Mouse (Mus musculus): ENCODE measurements around the gene Atp5j. TPM values are rescaled to one million over a fixed set of nuclear protein-coding genes. Genes with fewer than 3 reads are reported as not detected.
A peak's percentile ranks its signal among the peaks of the same experiment; 100 is the strongest.

Gene Atp5j
- polyA plus RNA-seq, 1 experiment from 2014 or later: 951 TPM

DNA sequence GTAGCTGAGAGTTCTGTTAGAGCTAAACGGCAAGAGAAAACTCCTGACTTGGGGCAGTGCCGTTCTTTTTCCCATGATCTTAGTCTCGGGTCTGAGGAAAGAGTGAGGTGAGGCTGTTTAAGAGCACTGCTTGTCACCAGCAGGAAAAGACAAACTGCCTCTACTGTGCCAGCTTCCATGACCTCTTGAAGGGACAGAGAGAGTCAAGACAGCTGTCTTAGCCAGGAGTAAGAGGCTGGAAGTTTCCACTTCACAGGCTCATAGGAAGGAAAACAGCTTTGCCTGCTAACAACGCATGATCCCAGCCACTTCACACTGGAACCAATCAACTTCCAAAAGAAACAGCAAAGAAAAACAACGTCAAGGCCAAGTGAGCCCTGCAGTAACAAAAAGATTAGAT, 3.7 kb downstream of the Atp5j start:
- Histone ChIP-seq H3K4me3 (ENCODE audit: low read depth, low read length) (no peak overlapping the region), H3K4me2 (replicated peaks; ENCODE audit: low read depth, low read length) (no peak overlapping the region), H3K4me1 (ENCODE audit: control insufficient read depth, insufficient read depth, low read length) (peaks cover 10% of the 10 kb centered on the region; the same call in 1 of the 2 replicates), H3K9me3 (ENCODE audit: control insufficient read depth, low read depth, low read length) (no peaks in the 10 kb centered on the region), H3K27ac (ENCODE audit: low read length) (no peak overlapping the region), H3K9ac (replicated peaks; ENCODE audit: low read depth, low read length) (no peak overlapping the region), H3K36me3 (ENCODE audit: control insufficient read depth, insufficient read depth, low read length) (peaks cover 49% of the 10 kb centered on the region), H3K27me3 (ENCODE audit: control insufficient read depth, insufficient read depth, low read length) (no peaks in the 10 kb centered on the region)
- no peak for ATAC-seq (ENCODE audit: insufficient number of reproducible peaks, insufficient read depth, low FRiP score, low read depth)
- 76% methylated on average over 5 of the region's 5 CpGs for WGBS

DNA sequence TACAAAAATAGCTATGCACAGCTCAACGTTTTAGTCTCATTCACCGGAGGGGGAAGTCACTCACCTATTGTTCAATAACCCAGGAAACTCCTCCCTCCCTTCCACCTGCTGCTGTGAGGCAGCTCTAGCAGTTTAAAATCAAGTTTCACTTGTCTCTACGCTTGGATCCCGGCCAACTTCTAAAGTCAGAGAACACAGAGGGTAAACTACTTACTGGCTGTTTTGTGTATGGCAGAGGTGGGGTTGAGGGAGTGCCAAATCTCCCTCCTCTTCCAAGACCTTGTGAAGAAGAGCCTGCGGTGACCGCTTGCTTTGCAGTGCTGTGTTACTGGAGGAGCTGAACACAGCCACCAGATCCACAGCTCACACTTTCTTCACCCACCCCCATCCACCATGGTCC, 10.4 kb downstream of the Atp5j start:
- Histone ChIP-seq H3K9ac (replicated peaks; ENCODE audit: low read depth, low read length) (no peak overlapping the region), H3K27ac (ENCODE audit: low read length) (peak overlapping the region; percentile 64; the same call in 1 of the 2 replicates), H3K9me3 (ENCODE audit: control insufficient read depth, low read depth, low read length) (no peaks in the 10 kb centered on the region), H3K27me3 (ENCODE audit: control insufficient read depth, insufficient read depth, low read length) (no peaks in the 10 kb centered on the region), H3K36me3 (ENCODE audit: control insufficient read depth, insufficient read depth, low read length) (peaks cover 44% of the 10 kb centered on the region), H3K4me3 (ENCODE audit: low read depth, low read length) (no peak overlapping the region), H3K4me1 (ENCODE audit: control insufficient read depth, insufficient read depth, low read length) (no peaks in the 10 kb centered on the region), H3K4me2 (replicated peaks; ENCODE audit: low read depth, low read length) (no peak overlapping the region)
- ATAC-seq (ENCODE audit: insufficient number of reproducible peaks, insufficient read depth, low FRiP score, low read depth): peak; percentile 86
- 68% methylated on average over 6 of the region's 6 CpGs for WGBS

DNA sequence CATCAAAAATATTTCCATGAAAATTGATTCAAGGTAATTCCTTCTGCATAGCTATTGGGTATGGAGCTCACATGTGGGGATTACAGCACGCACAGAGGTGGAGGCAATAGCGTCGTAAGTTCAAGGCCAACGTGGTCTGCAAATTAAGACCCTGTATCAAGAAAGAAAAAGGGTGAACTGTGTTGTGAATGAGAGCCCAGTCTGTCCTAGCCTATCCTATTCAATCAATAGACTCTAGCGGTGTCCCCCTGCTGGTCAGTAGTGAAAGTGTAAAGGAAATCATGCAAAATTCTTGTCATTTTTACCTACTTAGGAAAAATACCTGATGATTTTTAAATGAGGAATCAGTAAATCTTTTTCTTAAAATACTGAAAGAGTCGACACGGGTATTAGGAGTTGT, 18.0 kb downstream of the Atp5j start:
- WGBS: 37% methylated on average over 7 of the region's 7 CpGs
- Histone ChIP-seq H3K27ac (ENCODE audit: low read length) (no peak overlapping the region), H3K9ac (replicated peaks; ENCODE audit: low read depth, low read length) (no peak overlapping the region), H3K9me3 (ENCODE audit: control insufficient read depth, low read depth, low read length) (no peaks in the 10 kb centered on the region), H3K4me1 (ENCODE audit: control insufficient read depth, insufficient read depth, low read length) (no peaks in the 10 kb centered on the region), H3K27me3 (ENCODE audit: control insufficient read depth, insufficient read depth, low read length) (no peaks in the 10 kb centered on the region), H3K36me3 (ENCODE audit: control insufficient read depth, insufficient read depth, low read length) (no peaks in the 10 kb centered on the region), H3K4me3 (ENCODE audit: low read depth, low read length) (no peak overlapping the region), H3K4me2 (replicated peaks; ENCODE audit: low read depth, low read length) (no peak overlapping the region)
- ATAC-seq (ENCODE audit: insufficient number of reproducible peaks, insufficient read depth, low FRiP score, low read depth): 0 out of 2 replicates have a peak, but pooled peaks have one; percentile 49

DNA sequence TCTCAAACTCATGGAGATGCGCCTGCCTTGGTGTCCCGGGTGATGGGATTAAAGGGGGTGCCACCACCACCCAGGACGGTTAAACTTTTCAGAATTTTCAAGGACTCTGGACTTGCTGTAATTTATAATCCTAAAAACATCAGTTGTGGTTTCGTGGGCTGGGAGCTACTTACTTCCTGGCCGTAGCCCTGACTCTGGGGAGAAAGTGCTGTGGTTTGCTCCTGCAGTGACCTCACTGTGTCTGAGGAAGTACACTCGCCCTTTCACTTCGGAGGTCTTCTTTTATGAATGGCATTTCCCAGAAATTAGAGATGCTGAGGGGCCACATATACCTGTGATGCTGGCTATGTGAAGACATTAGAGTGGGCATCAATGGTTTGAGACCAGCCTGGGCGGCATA, 20.9 kb downstream of the Atp5j start:
- Histone ChIP-seq H3K9me3 (ENCODE audit: control insufficient read depth, low read depth, low read length) (no peaks in the 10 kb centered on the region), H3K4me1 (ENCODE audit: control insufficient read depth, insufficient read depth, low read length) (no peaks in the 10 kb centered on the region), H3K27me3 (ENCODE audit: control insufficient read depth, insufficient read depth, low read length) (no peaks in the 10 kb centered on the region), H3K4me2 (replicated peaks; ENCODE audit: low read depth, low read length) (no peak overlapping the region), H3K36me3 (ENCODE audit: control insufficient read depth, insufficient read depth, low read length) (no peaks in the 10 kb centered on the region), H3K27ac (ENCODE audit: low read length) (no peak overlapping the region), H3K4me3 (ENCODE audit: low read depth, low read length) (no peak overlapping the region), H3K9ac (replicated peaks; ENCODE audit: low read depth, low read length) (no peak overlapping the region)
- ATAC-seq (ENCODE audit: insufficient number of reproducible peaks, insufficient read depth, low FRiP score, low read depth): no peak
- 73% methylated on average over 8 of the region's 8 CpGs for WGBS

DNA sequence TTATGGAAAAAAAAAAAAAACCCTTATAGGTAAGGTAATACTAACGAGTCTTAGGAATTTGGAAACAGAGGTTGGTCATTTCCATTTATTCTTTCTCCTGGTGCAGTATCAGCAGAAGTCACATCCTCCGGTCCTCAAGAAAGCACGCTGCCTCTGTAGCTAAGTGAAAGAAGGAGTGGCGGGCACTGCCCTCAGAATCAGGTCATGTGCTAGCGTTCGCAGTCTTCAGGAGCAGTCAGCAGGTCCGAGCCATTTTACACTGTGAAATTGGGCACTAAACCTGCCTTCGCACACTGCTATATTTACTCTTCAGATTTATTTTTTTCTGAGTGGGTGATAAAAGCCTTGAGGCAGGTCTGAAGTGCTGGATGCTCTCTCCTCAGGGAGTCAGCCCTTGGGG, 21.6 kb downstream of the Atp5j start:
- ATAC-seq (ENCODE audit: insufficient number of reproducible peaks, insufficient read depth, low FRiP score, low read depth): no peak
- Histone ChIP-seq H3K4me2 (replicated peaks; ENCODE audit: low read depth, low read length) (no peak overlapping the region), H3K9ac (replicated peaks; ENCODE audit: low read depth, low read length) (no peak overlapping the region), H3K27me3 (ENCODE audit: control insufficient read depth, insufficient read depth, low read length) (no peaks in the 10 kb centered on the region), H3K9me3 (ENCODE audit: control insufficient read depth, low read depth, low read length) (no peaks in the 10 kb centered on the region), H3K4me3 (ENCODE audit: low read depth, low read length) (no peak overlapping the region), H3K27ac (ENCODE audit: low read length) (no peak overlapping the region), H3K36me3 (ENCODE audit: control insufficient read depth, insufficient read depth, low read length) (no peaks in the 10 kb centered on the region), H3K4me1 (ENCODE audit: control insufficient read depth, insufficient read depth, low read length) (no peaks in the 10 kb centered on the region)
- 77% methylated on average over 8 of the region's 8 CpGs for WGBS

- no peaks in the 10 kb centered on the region for H3K4me1 ChIP-seq (ENCODE audit: control insufficient read depth, insufficient read depth, low read length)
- H3K4me2 ChIP-seq (replicated peaks; ENCODE audit: low read depth, low read length): no peak overlapping the region
- no peak overlapping the region for H3K27ac ChIP-seq (ENCODE audit: low read length)
- ATAC-seq (ENCODE audit: insufficient number of reproducible peaks, insufficient read depth, low FRiP score, low read depth): no peak
- 90% methylated on average over 1 of the region's 1 CpGs for WGBS
- no peak overlapping the region for H3K9ac ChIP-seq (replicated peaks; ENCODE audit: low read depth, low read length)
- no peaks in the 10 kb centered on the region for H3K9me3 ChIP-seq (ENCODE audit: control insufficient read depth, low read depth, low read length)
- H3K27me3 ChIP-seq (ENCODE audit: control insufficient read depth, insufficient read depth, low read length): no peaks in the 10 kb centered on the region
- no peak overlapping the region for H3K4me3 ChIP-seq (ENCODE audit: low read depth, low read length)
- no peaks in the 10 kb centered on the region for H3K36me3 ChIP-seq (ENCODE audit: control insufficient read depth, insufficient read depth, low read length)
Measured at GRCm38 (mm10) chr16:84810254-84810653, 25.2 kb downstream of the Atp5j start.

DNA sequence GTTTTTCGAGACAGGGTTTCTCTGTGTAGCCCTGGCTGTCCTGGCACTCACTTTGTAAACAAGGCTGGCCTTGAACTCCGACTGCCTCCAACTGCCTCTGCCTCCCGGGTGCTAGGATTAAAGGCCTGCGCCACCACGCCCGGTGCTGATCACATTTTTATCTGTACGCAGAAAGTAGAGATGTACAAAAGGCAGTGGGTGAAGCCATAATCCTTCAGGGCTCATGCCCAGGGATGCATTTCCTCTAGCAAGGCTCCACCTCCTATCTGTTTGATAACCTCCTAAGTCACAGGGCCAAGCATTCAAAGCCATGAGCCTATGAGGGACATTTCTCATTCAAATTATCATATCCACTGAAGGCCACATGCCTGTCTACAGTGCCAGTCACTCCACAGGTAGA, 27.6 kb downstream of the Atp5j start:
- ATAC-seq (ENCODE audit: insufficient number of reproducible peaks, insufficient read depth, low FRiP score, low read depth): no peak
- WGBS: 91% methylated on average over 7 of the region's 7 CpGs
- no peaks in the 10 kb centered on the region for H3K27me3 ChIP-seq (ENCODE audit: control insufficient read depth, insufficient read depth, low read length)
- H3K36me3 ChIP-seq (ENCODE audit: control insufficient read depth, insufficient read depth, low read length): no peaks in the 10 kb centered on the region
- no peaks in the 10 kb centered on the region for H3K9me3 ChIP-seq (ENCODE audit: control insufficient read depth, low read depth, low read length)
- no peak overlapping the region for H3K9ac ChIP-seq (replicated peaks; ENCODE audit: low read depth, low read length)
- H3K4me1 ChIP-seq (ENCODE audit: control insufficient read depth, insufficient read depth, low read length): no peaks in the 10 kb centered on the region
- H3K27ac ChIP-seq (ENCODE audit: low read length): no peak overlapping the region
- H3K4me3 ChIP-seq (ENCODE audit: low read depth, low read length): no peak overlapping the region
- no peak overlapping the region for H3K4me2 ChIP-seq (replicated peaks; ENCODE audit: low read depth, low read length)

GRCm38 (mm10) chr16:84806175-84806574, 29.2 kb downstream of the Atp5j start:
- Histone ChIP-seq H3K27ac (ENCODE audit: low read length) (no peak overlapping the region), H3K36me3 (ENCODE audit: control insufficient read depth, insufficient read depth, low read length) (no peaks in the 10 kb centered on the region), H3K4me2 (replicated peaks; ENCODE audit: low read depth, low read length) (no peak overlapping the region), H3K4me1 (ENCODE audit: control insufficient read depth, insufficient read depth, low read length) (no peaks in the 10 kb centered on the region), H3K9me3 (ENCODE audit: control insufficient read depth, low read depth, low read length) (no peaks in the 10 kb centered on the region), H3K27me3 (ENCODE audit: control insufficient read depth, insufficient read depth, low read length) (no peaks in the 10 kb centered on the region), H3K9ac (replicated peaks; ENCODE audit: low read depth, low read length) (no peak overlapping the region), H3K4me3 (ENCODE audit: low read depth, low read length) (no peak overlapping the region)
- ATAC-seq (ENCODE audit: insufficient number of reproducible peaks, insufficient read depth, low FRiP score, low read depth): no peak
- 92% methylated on average over 3 of the region's 3 CpGs for WGBS

GRCm38 (mm10) chr16:84804866-84805265, 30.6 kb downstream of the Atp5j start:
- no peak overlapping the region for H3K4me3 ChIP-seq (ENCODE audit: low read depth, low read length)
- H3K4me1 ChIP-seq (ENCODE audit: control insufficient read depth, insufficient read depth, low read length): no peaks in the 10 kb centered on the region
- no peak overlapping the region for H3K9ac ChIP-seq (replicated peaks; ENCODE audit: low read depth, low read length)
- H3K9me3 ChIP-seq (ENCODE audit: control insufficient read depth, low read depth, low read length): no peaks in the 10 kb centered on the region
- 70% methylated on average over 5 of the region's 5 CpGs for WGBS
- no peak for ATAC-seq (ENCODE audit: insufficient number of reproducible peaks, insufficient read depth, low FRiP score, low read depth)
- no peak overlapping the region for H3K4me2 ChIP-seq (replicated peaks; ENCODE audit: low read depth, low read length)
- no peaks in the 10 kb centered on the region for H3K36me3 ChIP-seq (ENCODE audit: control insufficient read depth, insufficient read depth, low read length)
- no peaks in the 10 kb centered on the region for H3K27me3 ChIP-seq (ENCODE audit: control insufficient read depth, insufficient read depth, low read length)
- no peak overlapping the region for H3K27ac ChIP-seq (ENCODE audit: low read length)
